Mouse (Mus musculus): ENCODE results near the gene 1700028K03Rik.

1700028K03Rik gene

GRCm38 (mm10) chr5:107545927-107546326 lies 11.4 kb downstream of the 1700028K03Rik start:
- DNase-seq (ENCODE audit: low spot score): no peak

- DNase-seq (ENCODE audit: low spot score): no peak
Measured at GRCm38 (mm10) chr5:107547955-107548354, 13.4 kb downstream of the 1700028K03Rik start.

DNA sequence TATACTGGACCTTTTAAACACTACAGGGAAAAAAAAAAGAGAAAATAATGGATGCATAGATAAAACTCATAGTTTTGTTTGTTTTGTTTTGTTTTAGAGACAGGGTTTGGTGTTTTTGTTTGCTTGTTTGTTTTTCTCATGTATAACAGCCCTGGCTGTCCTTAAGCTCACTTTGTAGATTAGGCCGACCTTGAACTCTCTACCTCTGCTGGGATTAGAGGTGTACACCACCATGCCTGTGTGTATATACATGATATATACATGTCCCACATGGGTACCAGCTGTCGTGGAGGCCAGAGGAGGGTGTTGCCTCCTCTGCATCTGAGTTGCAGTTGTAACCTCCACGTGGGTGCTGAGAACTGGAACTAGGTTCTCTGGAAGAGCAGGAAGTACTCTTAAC lies 13.9 kb downstream of the 1700028K03Rik start:
- DNase-seq (ENCODE audit: low spot score): no peak

- no peak for DNase-seq (ENCODE audit: low spot score)
Measured at GRCm38 (mm10) chr5:107554336-107554735, 19.8 kb downstream of the 1700028K03Rik start.

DNA sequence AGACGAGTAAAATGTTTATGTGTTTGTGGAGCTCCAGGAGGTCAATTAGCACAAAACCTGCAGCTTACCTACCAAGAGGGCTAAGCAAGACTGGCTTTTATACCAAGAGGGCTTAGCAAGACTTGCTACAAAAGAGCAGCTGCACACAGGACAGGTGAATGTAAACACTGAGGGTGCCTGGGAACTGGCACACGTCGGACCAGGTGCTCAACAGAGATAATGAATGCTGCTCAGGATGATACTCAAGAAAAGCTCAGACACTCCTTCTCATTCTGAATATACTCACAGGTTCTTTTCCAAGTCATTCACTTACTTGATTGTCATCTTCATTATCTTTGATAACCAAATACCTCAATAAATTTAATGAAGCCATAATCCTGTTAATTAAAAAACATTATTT lies 22.5 kb downstream of the 1700028K03Rik start:
- DNase-seq (ENCODE audit: low spot score): no peak

GRCm38 (mm10) chr5:107569148-107569547 lies 34.6 kb downstream of the 1700028K03Rik start:
- no peak for DNase-seq (ENCODE audit: low spot score)

- peak; percentile 90 for DNase-seq (ENCODE audit: low spot score)
Measured at GRCm38 (mm10) chr5:107597301-107598077, 63.0 kb downstream of the 1700028K03Rik start, which contains the start of the genes Rpap2 and Glmn. Gene Rpap2, plus strand, starts transcription at chr5:107597373. Gene Glmn, minus strand, starts transcription at chr5:107597888.

DNA sequence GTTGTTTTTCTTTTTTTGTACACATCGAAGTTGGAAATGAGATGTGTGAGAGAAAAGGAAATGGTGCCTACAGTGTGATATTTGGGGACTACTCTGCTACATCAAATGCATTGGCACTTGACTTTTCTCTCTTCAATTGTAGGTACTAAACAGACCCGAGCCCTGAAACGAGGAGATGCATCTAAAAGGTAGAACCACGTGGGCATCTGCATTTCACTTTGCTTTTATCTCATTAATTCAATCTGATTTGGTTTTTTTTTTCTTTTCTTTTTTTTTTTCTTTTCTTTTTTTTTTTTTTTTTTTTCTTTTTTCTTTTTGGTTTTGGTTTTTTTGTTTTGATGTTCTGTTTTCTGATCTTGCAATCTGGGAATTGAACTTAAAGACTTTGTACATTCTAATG lies 63.9 kb downstream of the 1700028K03Rik start:
- peak; percentile 24 for DNase-seq (ENCODE audit: low spot score)
